Mouse (Mus musculus) monocyte, adult 2 months (primary cell): ENCODE measurements at regions not wholly inside any gene's neighbourhood (a gene's known extent, or its start where the extent isn't known, plus 50 kb on each side); places are given as distances from the start of the nearest gene placed in this dataset.
"Not testable (repeated sequence)": the region's sequence is repeated elsewhere in the genome, so short reads cannot be mapped to it uniquely, and the experiment has no call there.

Experiments
- DNase-seq, 2 experiments: peaks; one replicate each; pipeline ENCODE4 v3.0.0; 2022; ENCODE audit warnings: low spot score in 2 of 2, low read depth in 1 of 2

- DNase-seq: peak in 1 of 2 experiments; percentile 6
These were observed 133.7 kb upstream of the Dapk1 start for GRCm38 (mm10) chr13:60467821-60468579.

GRCm38 (mm10) chr13:60470426-60471398 is 131.0 kb upstream of the Dapk1 start:
- no peak for DNase-seq

GRCm38 (mm10) chr13:60471602-60472001 is 130.1 kb upstream of the Dapk1 start:
- no peak for DNase-seq

- no peak for DNase-seq
These were observed 125.4 kb upstream of the Dapk1 start for GRCm38 (mm10) chr13:60476366-60476765.

GRCm38 (mm10) chr13:60478301-60478700 is 123.4 kb upstream of the Dapk1 start:
- DNase-seq: no peak

GRCm38 (mm10) chr13:60479043-60479861 is 122.5 kb upstream of the Dapk1 start:
- no peak for DNase-seq

- DNase-seq: no peak
These were observed 121.7 kb upstream of the Dapk1 start for GRCm38 (mm10) chr13:60479862-60480730.

GRCm38 (mm10) chr13:60480731-60481431 is 120.9 kb upstream of the Dapk1 start:
- DNase-seq: no peak

- not testable (repeated sequence) for DNase-seq
These were observed 120.3 kb upstream of the Dapk1 start for GRCm38 (mm10) chr13:60481451-60481850.

GRCm38 (mm10) chr13:60481946-60482345 is 119.8 kb upstream of the Dapk1 start:
- no peak for DNase-seq

GRCm38 (mm10) chr13:60486105-60486504 is 115.6 kb upstream of the Dapk1 start:
- DNase-seq: no peak

GRCm38 (mm10) chr13:60486871-60487270 is 114.9 kb upstream of the Dapk1 start:
- no peak for DNase-seq

GRCm38 (mm10) chr13:60488131-60488883 is 113.4 kb upstream of the Dapk1 start:
- no peak for DNase-seq

- DNase-seq: no peak
These were observed 112.9 kb upstream of the Dapk1 start for GRCm38 (mm10) chr13:60488884-60489265.

GRCm38 (mm10) chr13:60491948-60492464 is 109.7 kb upstream of the Dapk1 start:
- no peak for DNase-seq

GRCm38 (mm10) chr13:60493836-60494235 is 107.9 kb upstream of the Dapk1 start:
- DNase-seq: no peak

- DNase-seq: no peak
These were observed 103.9 kb upstream of the Dapk1 start for GRCm38 (mm10) chr13:60497714-60498400.

GRCm38 (mm10) chr13:60504196-60504595 is 97.6 kb upstream of the Dapk1 start:
- DNase-seq: no peak
